8 mouse cellular contexts compared by ENCODE assay signal in the genomic region with DNA sequence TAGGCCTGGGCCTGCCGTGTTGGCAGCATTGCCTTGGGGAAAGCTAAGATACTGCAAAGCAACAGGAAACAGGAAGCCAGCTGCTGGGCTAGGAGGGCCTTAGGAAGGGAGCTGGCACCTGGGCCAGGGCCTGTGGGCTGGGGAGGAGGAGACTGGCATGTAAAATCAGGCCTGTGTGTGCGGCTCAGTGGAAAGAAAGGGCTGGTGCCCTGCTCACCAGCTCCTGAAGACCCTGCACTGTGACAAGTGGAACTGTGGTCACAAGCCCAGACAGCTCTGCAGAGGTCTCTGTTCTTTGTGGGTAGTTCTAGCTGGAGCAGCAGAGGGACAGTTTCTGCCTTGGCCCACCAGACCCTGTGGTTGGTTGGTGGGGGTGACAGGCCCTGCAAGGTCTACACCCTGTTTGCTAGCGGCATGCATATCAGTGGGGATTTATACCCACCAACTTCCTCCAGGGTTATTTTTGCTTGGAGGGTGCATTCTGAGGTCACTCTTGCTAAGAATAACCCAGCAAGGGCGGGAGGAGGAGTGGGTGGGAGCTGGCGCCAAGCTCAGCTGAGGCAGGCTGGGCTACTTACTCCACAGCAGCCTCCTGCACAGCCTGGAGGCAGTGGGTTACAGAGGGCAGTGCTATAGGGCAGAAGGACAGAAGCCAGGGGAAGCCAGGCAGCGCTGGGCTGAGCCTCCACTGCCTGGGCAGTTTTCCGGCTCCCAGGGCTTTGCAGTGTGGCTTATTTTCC. TPM values are rescaled to one million over a fixed set of nuclear protein-coding genes. Genes with fewer than 3 reads are reported as not detected.
DNase-seq lines count a peak whose midpoint lies in the region; ATAC-seq and TF ChIP-seq lines count a peak whose summit lies in the region.

No protein-coding gene starts in this region.

- peak; percentile 28; the same call in 1 of the 2 replicates for ATAC-seq in neutrophil, adult 5-6 weeks (ENCODE audit: extremely low read depth, insufficient number of reproducible peaks, low FRiP score, poor library complexity, severe bottlenecking)

- 2% methylated on average over 7 of the region's 7 CpGs for WGBS in kidney, adult 2 months

- peak overlapping the region; percentile 85 for H3K27ac ChIP-seq in kidney, adult 2 months (ENCODE audit: insufficient read depth, low read depth, low read length)

- TF ChIP-seq CTCF in kidney, adult 2 months (conservative IDR thresholded peaks at IDR 0.05; ENCODE audit: insufficient read depth, insufficient read length, low read depth, low read length): no peak

- peak; percentile 63 for DNase-seq in left cerebral cortex, adult 11 months (ENCODE audit: low spot score)
- no peak for DNase-seq in left cerebral cortex, adult 18-20 months (ENCODE audit: low spot score in 2 of 2)
- DNase-seq in cerebellum, adult 9-11 months: peak; percentile 81
- DNase-seq in heart, adult 8-10 months (ENCODE audit: low spot score): peak; percentile 82
- DNase-seq in kidney, adult 2 months: peak; percentile 90
- peak; percentile 69 to 73 for DNase-seq in lung, adult 18-20 months
- DNase-seq in thymus, postnatal 25 days: peak; percentile 82

- peaks cover 53% of the 10 kb centered on the region for H3K4me1 ChIP-seq in kidney, adult 2 months (ENCODE audit: control insufficient read depth, insufficient read depth, low read length)

- no peak overlapping the region for H3K4me3 ChIP-seq in kidney, adult 2 months (ENCODE audit: insufficient read depth, low read depth, low read length)

- no peaks in the 10 kb centered on the region for H3K27me3 ChIP-seq in kidney, adult 2 months (replicated peaks; ENCODE audit: control insufficient read depth, insufficient read depth, low read length)

- no peaks in the 10 kb centered on the region for H3K36me3 ChIP-seq in kidney, adult 2 months (ENCODE audit: control insufficient read depth, insufficient read depth, low read length)

- TF ChIP-seq POLR2A in kidney, adult 2 months (IDR thresholded peaks at IDR 0.05; ENCODE audit: low read depth, low read length): no peak

RNA-seq across cellular contexts. Expression of a gene that starts 50.1 kb away (rescaled TPM):
- 10 to 100 TPM; 86.7 to 94.0 TPM for total RNA-seq in left cerebral cortex, adult 18-20 months (2021)
- 10 to 100 TPM; 46.0 to 59.4 (median 50.9) TPM for total RNA-seq in heart, adult 8-10 months (2022)
- 11.8 and 12.9 TPM in 2 replicates for polyA plus RNA-seq in kidney, adult 2 months (2012; rRNA removed)
- total RNA-seq in neutrophil, adult 5-6 weeks (2017): 19.2 and 24.2 TPM in 2 replicates

Comparison
In these comparisons a context has a peak if more than half of its experiments do, and no peak if none do; other contexts are left out.
1. DNase-seq: peak in left cerebral cortex, adult 11 months (single experiment), cerebellum, adult 9-11 months (single experiment), heart, adult 8-10 months (single experiment), kidney, adult 2 months (single experiment), lung, adult 18-20 months (2 of 2) and thymus, postnatal 25 days (single experiment); none in left cerebral cortex, adult 18-20 months (0 of 2).